Mouse (Mus musculus): ENCODE measurements around the gene Ralgapa2.

GRCm38 (mm10) chr2:146347942-146348341, 164.2 kb downstream of the Ralgapa2 start:
- no peak for TF ChIP-seq MAX (IDR thresholded peaks at IDR 0.05)
- TF ChIP-seq CTCF (IDR thresholded peaks at IDR 0.05; ENCODE audit: control insufficient read depth, insufficient read depth, insufficient read length) = no peak
- no peak for TF ChIP-seq MYOD1 (IDR thresholded peaks at IDR 0.05; ENCODE audit: control insufficient read depth, insufficient read length, low read depth)
- TF ChIP-seq USF1 (IDR thresholded peaks at IDR 0.05; ENCODE audit: low read depth) = no peak
- TF ChIP-seq MYOG (IDR thresholded peaks at IDR 0.05; ENCODE audit: control insufficient read depth, extremely low read depth, insufficient read length) = no peak
- TF ChIP-seq CEBPB (IDR thresholded peaks at IDR 0.05; ENCODE audit: low read depth) = no peak
- TF ChIP-seq FOSL1 (IDR thresholded peaks at IDR 0.05; ENCODE audit: insufficient read depth, low read length, poor library complexity, severe bottlenecking) = no peak
